Mouse (Mus musculus): ENCODE measurements around the gene Gins3. TPM values are rescaled to one million over a fixed set of nuclear protein-coding genes. Genes with fewer than 3 reads are reported as not detected.

The Gins3 gene
- polyA plus RNA-seq, 1 experiment from 2014 or later, result 11.2 TPM

DNA sequence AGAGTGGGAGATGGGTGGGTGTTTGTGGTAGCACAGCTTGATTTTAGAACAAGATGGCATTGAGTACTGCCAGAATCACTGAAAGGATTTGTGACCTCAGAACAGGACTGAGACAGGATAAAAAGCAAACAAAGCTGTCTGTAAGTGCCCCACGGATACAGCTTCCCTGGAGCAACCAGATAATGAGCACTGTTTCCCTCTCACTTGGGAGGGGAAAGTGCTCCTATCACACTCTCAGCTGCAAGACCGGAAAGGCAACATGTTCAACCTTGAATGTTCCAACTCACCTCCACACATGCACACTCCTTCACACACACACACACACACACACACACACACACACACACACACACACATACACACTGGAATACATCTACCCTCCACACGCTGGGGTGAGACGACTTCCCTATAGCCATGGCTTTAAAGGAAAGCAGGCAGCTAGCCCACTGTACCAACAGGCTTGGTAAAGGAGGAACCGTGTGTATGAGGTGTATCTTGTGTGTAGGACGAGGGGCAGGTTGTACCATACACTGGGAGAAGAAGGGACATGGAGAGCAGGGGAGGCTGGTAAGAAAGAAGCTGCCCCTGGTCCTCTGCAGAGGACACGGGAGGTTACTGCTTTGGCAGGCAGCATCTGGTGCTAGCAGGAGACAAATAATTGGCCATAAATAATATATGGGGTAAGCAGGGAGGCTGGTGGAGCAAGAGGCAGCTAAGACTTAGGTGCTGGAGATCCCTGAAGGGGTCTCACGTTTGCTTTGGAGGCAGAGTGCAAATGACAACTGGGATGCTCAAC, 35.1 kb downstream of the Gins3 start:
- H3K4me1 ChIP-seq (replicated peaks), result 0 out of 2 replicates have a peak, but pooled peaks cover 4% of the 10 kb centered on the region
- no peak for ATAC-seq (ENCODE audit: low read depth)
- 41% methylated on average over 8 of the region's 8 CpGs for WGBS (ENCODE audit: insufficient replicate concordance)

DNA sequence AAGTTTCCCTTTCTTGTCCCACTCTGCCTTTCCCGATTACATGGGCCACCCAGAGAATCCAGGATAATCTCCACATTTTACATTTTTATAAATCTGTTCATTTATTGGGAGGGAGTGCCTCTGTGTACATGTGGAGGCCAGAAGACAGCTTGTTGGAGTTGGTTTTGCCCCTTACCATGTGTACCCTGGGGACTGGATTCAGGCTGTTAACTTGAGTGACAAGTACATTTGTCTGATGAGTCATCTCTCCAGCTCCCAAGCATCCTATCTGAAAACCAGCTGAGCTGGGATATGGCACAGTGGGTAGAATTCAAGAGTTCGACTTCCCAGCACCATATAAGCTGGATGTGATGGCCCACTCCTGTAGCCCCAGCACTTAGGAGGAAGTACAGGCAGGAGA, 36.7 kb downstream of the Gins3 start:
- Histone ChIP-seq H3K4me1 (replicated peaks) (no peaks in the 10 kb centered on the region), H3K4me2 (no peak overlapping the region), H3K27me3 (peaks cover 29% of the 10 kb centered on the region), H3K9me3 (replicated peaks) (no peaks in the 10 kb centered on the region), H3K27ac (no peak overlapping the region), H3K4me3 (replicated peaks) (no peak overlapping the region), H3K9ac (no peak overlapping the region), H3K36me3 (no peaks in the 10 kb centered on the region)
- DNase-seq, result no peak
- no peak for ATAC-seq (ENCODE audit: low read depth)
- 62% methylated on average over 2 of the region's 2 CpGs for WGBS (ENCODE audit: insufficient replicate concordance)

More for the DNA sequence above, 35.1 kb downstream of the Gins3 start:
- H3K27ac ChIP-seq, result no peak overlapping the region
- no peak overlapping the region for H3K9ac ChIP-seq
- H3K4me2 ChIP-seq, result no peak overlapping the region
- H3K9me3 ChIP-seq (replicated peaks), result no peaks in the 10 kb centered on the region
- no peaks in the 10 kb centered on the region for H3K36me3 ChIP-seq
- peaks cover 13% of the 10 kb centered on the region for H3K27me3 ChIP-seq
- DNase-seq, result no peak
- H3K4me3 ChIP-seq (replicated peaks), result no peak overlapping the region

DNA sequence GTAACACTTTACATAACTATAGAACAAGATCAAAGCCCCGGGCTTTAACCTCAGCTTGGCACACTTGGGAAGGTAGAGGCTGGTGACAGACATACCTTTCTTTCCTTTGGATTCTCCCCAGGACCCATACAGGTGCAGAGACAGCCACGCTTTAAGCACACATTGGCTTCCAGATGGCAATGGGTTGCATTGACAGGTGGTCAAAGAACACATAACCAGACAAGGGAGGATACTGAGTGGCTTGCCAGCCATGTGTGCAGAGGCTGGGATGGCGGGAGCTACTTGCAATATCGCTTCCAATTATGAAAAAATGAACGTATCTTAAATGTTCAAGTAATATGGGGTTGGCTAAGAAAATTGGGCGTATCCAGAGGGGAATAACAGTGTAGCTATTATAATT, 38.6 kb downstream of the Gins3 start:
- ATAC-seq (ENCODE audit: low read depth) (no peak), DNase-seq (no peak)
- H3K4me3 ChIP-seq (replicated peaks), result no peak overlapping the region
- no peaks in the 10 kb centered on the region for H3K9me3 ChIP-seq (replicated peaks)
- no peak overlapping the region for H3K27ac ChIP-seq
- H3K36me3 ChIP-seq, result no peaks in the 10 kb centered on the region
- no peak overlapping the region for H3K9ac ChIP-seq
- H3K27me3 ChIP-seq, result peaks cover 48% of the 10 kb centered on the region
- H3K4me1 ChIP-seq (replicated peaks), result no peaks in the 10 kb centered on the region
- no peak overlapping the region for H3K4me2 ChIP-seq
- WGBS (ENCODE audit: insufficient replicate concordance), result 67% methylated on average over 6 of the region's 6 CpGs

DNA sequence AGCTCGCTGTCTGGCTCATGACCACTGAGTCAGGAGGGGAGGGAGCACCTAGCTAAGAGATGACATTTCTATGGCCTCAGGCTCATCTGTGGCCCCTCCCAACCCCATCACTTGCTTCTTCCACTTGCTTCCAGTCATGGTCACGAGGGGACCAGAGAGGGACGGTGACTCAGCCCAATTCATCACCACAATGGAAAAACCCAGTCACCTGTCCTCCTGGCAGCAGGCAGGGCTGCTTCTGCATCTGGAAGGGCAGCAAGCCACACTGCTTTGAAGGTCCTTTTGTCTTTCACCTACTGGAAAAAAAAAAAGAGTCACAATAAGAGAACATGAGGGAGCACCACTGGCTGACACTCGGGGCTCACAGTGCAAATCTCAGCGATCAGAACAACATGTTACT, 39.6 kb downstream of the Gins3 start:
- no peaks in the 10 kb centered on the region for H3K9me3 ChIP-seq (replicated peaks)
- H3K4me2 ChIP-seq, result no peak overlapping the region
- no peaks in the 10 kb centered on the region for H3K36me3 ChIP-seq
- no peak overlapping the region for H3K27ac ChIP-seq
- peaks cover 5% of the 10 kb centered on the region; the same call in 1 of the 2 replicates for H3K4me1 ChIP-seq (replicated peaks)
- DNase-seq (no peak), ATAC-seq (ENCODE audit: low read depth) (no peak)
- peaks cover 57% of the 10 kb centered on the region for H3K27me3 ChIP-seq
- 53% methylated on average over 5 of the region's 5 CpGs for WGBS (ENCODE audit: insufficient replicate concordance)
- no peak overlapping the region for H3K9ac ChIP-seq
- H3K4me3 ChIP-seq (replicated peaks), result no peak overlapping the region

GRCm38 (mm10) chr8:95676631-95677030, 43.4 kb downstream of the Gins3 start, which contains the start of gene Ndrg4:
Gene Ndrg4 (plus strand): TSS chr8:95676980.
- no peak within 1 kb of the TSS for H3K27ac ChIP-seq

GRCm38 (mm10) chr8:95677591-95678023, 44.4 kb downstream of the Gins3 start:
- Histone ChIP-seq H3K4me3 (replicated peaks) (peak overlapping the region; percentile 49), H3K27ac (no peak overlapping the region), H3K27me3 (peaks cover 93% of the 10 kb centered on the region), H3K4me1 (replicated peaks) (peaks cover 11% of the 10 kb centered on the region; the same call in 1 of the 2 replicates), H3K36me3 (no peaks in the 10 kb centered on the region), H3K4me2 (peak overlapping the region; percentile 66), H3K9me3 (replicated peaks) (no peaks in the 10 kb centered on the region), H3K9ac (no peak overlapping the region)
- DNase-seq (no peak), ATAC-seq (ENCODE audit: low read depth) (peak; percentile 20; the same call in 1 of the 2 replicates)
- 2% methylated on average over 48 of the region's 48 CpGs for WGBS (ENCODE audit: insufficient replicate concordance)

More at GRCm38 (mm10) chr8:95676631-95677030, 43.4 kb downstream of the Gins3 start, which contains the start of gene Ndrg4:
- Histone ChIP-seq H3K4me2 (peak within 1 kb of the TSS; percentile 66), H3K27me3 (peaks cover 89% of the 10 kb centered on the region), H3K9ac (no peak within 1 kb of the TSS), H3K4me3 (replicated peaks) (peak within 1 kb of the TSS; percentile 49), H3K36me3 (no peaks in the 10 kb centered on the region), H3K9me3 (replicated peaks) (no peaks in the 10 kb centered on the region), H3K4me1 (replicated peaks) (peaks cover 11% of the 10 kb centered on the region; the same call in 1 of the 2 replicates)
- DNase-seq (no peak), ATAC-seq (ENCODE audit: low read depth) (no peak)
- 36% methylated on average over 9 of the region's 9 CpGs for WGBS (ENCODE audit: insufficient replicate concordance)

- no peak overlapping the region for H3K27ac ChIP-seq
- H3K9me3 ChIP-seq (replicated peaks), result no peaks in the 10 kb centered on the region
- peaks cover 11% of the 10 kb centered on the region; the same call in 1 of the 2 replicates for H3K4me1 ChIP-seq (replicated peaks)
- H3K4me2 ChIP-seq, result peak overlapping the region; percentile 66
- no peaks in the 10 kb centered on the region for H3K36me3 ChIP-seq
- WGBS (ENCODE audit: insufficient replicate concordance), result 2% methylated on average over 69 of the region's 70 CpGs
- peak overlapping the region; percentile 49 for H3K4me3 ChIP-seq (replicated peaks)
- H3K27me3 ChIP-seq, result peaks cover 89% of the 10 kb centered on the region
- DNase-seq (no peak), ATAC-seq (ENCODE audit: low read depth) (no peak)
- no peak overlapping the region; the same call in 1 of the 2 replicates for H3K9ac ChIP-seq
Measured at GRCm38 (mm10) chr8:95678024-95678611, 44.9 kb downstream of the Gins3 start.

DNA sequence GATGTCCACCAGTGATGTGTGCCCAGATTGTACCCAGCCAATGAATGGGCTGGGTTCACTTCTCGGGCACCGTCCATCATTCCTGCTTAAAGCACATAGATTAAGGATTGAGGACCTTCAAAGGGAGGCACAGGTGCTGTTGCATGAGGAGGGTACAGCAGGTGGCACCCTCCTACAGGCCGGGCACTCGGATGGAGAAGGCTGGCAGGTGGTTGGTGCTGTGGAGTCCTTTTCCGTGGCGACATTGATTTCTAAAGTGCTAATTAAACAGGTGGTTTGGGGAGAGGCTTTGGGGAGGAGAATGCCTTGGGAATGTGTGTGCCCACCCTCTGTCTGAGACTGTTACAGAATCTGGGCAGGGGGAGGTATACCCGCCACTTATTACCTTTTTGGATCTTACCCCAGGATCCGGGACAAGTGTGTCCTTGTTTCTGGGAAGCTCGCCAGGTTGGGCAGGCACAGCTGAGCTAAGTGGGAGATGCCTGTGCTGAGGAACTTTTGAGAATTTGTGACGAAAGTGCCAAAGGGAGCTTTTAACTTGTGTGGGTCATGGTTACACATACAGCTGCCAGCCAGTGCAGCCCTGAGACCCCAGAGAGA, 54.9 kb downstream of the Gins3 start:
- no peak overlapping the region for H3K9ac ChIP-seq
- no peaks in the 10 kb centered on the region for H3K36me3 ChIP-seq
- no peak overlapping the region for H3K27ac ChIP-seq
- no peaks in the 10 kb centered on the region for H3K4me1 ChIP-seq (replicated peaks)
- WGBS (ENCODE audit: insufficient replicate concordance), result 54% methylated on average over 10 of the region's 10 CpGs
- no peaks in the 10 kb centered on the region for H3K9me3 ChIP-seq (replicated peaks)
- no peak for ATAC-seq (ENCODE audit: low read depth)
- no peak for DNase-seq
- H3K4me3 ChIP-seq (replicated peaks), result no peak overlapping the region
- peaks cover 25% of the 10 kb centered on the region for H3K27me3 ChIP-seq
- H3K4me2 ChIP-seq, result no peak overlapping the region

GRCm38 (mm10) chr8:95690929-95691541, 57.8 kb downstream of the Gins3 start:
- Histone ChIP-seq H3K4me3 (replicated peaks) (no peak overlapping the region), H3K9ac (no peak overlapping the region), H3K27me3 (peaks cover 50% of the 10 kb centered on the region), H3K36me3 (no peaks in the 10 kb centered on the region), H3K27ac (no peak overlapping the region), H3K9me3 (replicated peaks) (no peaks in the 10 kb centered on the region), H3K4me2 (no peak overlapping the region), H3K4me1 (replicated peaks) (no peaks in the 10 kb centered on the region)
- DNase-seq (no peak), ATAC-seq (ENCODE audit: low read depth) (no peak)
- 53% methylated on average over 13 of the region's 13 CpGs for WGBS (ENCODE audit: insufficient replicate concordance)

GRCm38 (mm10) chr8:95694631-95695030, 61.4 kb downstream of the Gins3 start:
- WGBS (ENCODE audit: insufficient replicate concordance), result 21% methylated on average over 6 of the region's 6 CpGs
- Histone ChIP-seq H3K27ac (no peak overlapping the region), H3K27me3 (peaks cover 75% of the 10 kb centered on the region), H3K9ac (no peak overlapping the region), H3K4me2 (no peak overlapping the region), H3K4me1 (replicated peaks) (no peaks in the 10 kb centered on the region), H3K9me3 (replicated peaks) (no peaks in the 10 kb centered on the region), H3K36me3 (no peaks in the 10 kb centered on the region), H3K4me3 (replicated peaks) (no peak overlapping the region)
- ATAC-seq (ENCODE audit: low read depth), result no peak
- DNase-seq, result no peak
